Mouse (Mus musculus) liver, postnatal 0 days (tissue): ENCODE data around the gene Cd209a. TPM values are rescaled to one million over a fixed set of nuclear protein-coding genes. Genes with fewer than 3 reads are reported as not detected.
A peak's percentile ranks its signal among the peaks of the same experiment; 100 is the strongest.

Experiments used
- ATAC-seq: fragments of 200-750 bp; cut with Nextera tagmentation; 2 replicates; pipeline ENCODE4 v1.8.0; 2017; ENCODE audit warnings: mild to moderate bottlenecking, moderate library complexity
- DNase-seq: peaks from one replicate; pipeline ENCODE4 v3.0.0-alpha.2; 2016
- H3K27ac ChIP-seq: fragments of 300-500 bp; sonication (generic); 2 replicates; pipeline ENCODE4 v1.5.1; 2014; ENCODE audit warnings: antibody characterized with exemption, moderate library complexity, mild to moderate bottlenecking, low read depth
- H3K27me3 ChIP-seq: fragments of 300-500 bp; sonication (generic); 2 replicates; pipeline ENCODE4 v1.6.1; 2014; ENCODE audit warnings: low read length, control low read depth, mixed read lengths; ENCODE audit not compliant: insufficient read depth
- H3K36me3 ChIP-seq: fragments of 300-500 bp; sonication (generic); replicated peaks from 2 replicates; pipeline ENCODE4 v1.6.1; 2014; ENCODE audit warnings: mild to moderate bottlenecking, control low read depth, low read length, moderate library complexity, mixed read lengths; ENCODE audit not compliant: insufficient read depth
- H3K4me1 ChIP-seq: fragments of 300-500 bp; sonication (generic); 2 replicates; pipeline ENCODE4 v1.6.1; 2014; ENCODE audit warnings: antibody characterized with exemption, mild to moderate bottlenecking, control low read depth; ENCODE audit not compliant: insufficient read depth
- H3K4me2 ChIP-seq: fragments of 300-500 bp; sonication (generic); 2 replicates; pipeline ENCODE4 v1.6.1; 2014; ENCODE audit warnings: low read depth, mild to moderate bottlenecking, low read length, moderate library complexity, mixed read lengths
- H3K4me3 ChIP-seq: fragments of 300-500 bp; sonication (generic); 2 replicates; pipeline ENCODE4 v1.5.1; 2014; ENCODE audit warnings: low read depth, low read length
- H3K9ac ChIP-seq: fragments of 300-500 bp; sonication (generic); replicated peaks from 2 replicates; pipeline ENCODE4 v1.6.1; 2014; ENCODE audit warnings: mild to moderate bottlenecking, moderate library complexity
- H3K9me3 ChIP-seq: fragments of 300-500 bp; sonication (generic); 2 replicates; pipeline ENCODE4 v1.6.1; 2016; ENCODE audit warnings: mild to moderate bottlenecking, control low read depth, low read length, mixed read lengths
- CTCF ChIP-seq: sonication (generic); IDR thresholded peaks from 2 replicates; pipeline ENCODE4 v1.5.1; 2016; ENCODE audit warnings: antibody characterized with exemption, low read depth
- EP300 ChIP-seq: IDR thresholded peaks from 2 replicates; pipeline ENCODE4 v1.6.1; 2016; ENCODE audit warnings: antibody characterized with exemption, low read depth, mild to moderate bottlenecking
- WGBS: fragments of 180-500 bp; shearing (Covaris S2); extraction: QIAGEN DNeasy Blood & Tissue Kit; methylation state at CpG from one replicate; pipeline ENCODE4 v1.1.7; 2014; ENCODE audit not compliant: insufficient replicate concordance; 5-methylcytosine and 5-hydroxymethylcytosine counted together
- microRNA-seq: library from miRNA; unstranded; fragments of <30 nt; microRNA quantifications from one replicate; pipeline ENCODE4, GENCODE M21; 2016
- polyA plus RNA-seq: library from polyadenylated mRNA; unstranded; fragments of >200 nt; fragmentation: Nextera tagmentation; extraction: Ambion mirVana; gene quantifications from 2 replicates; pipeline ENCODE4 v1.2.1, GENCODE M21; 2015

Gene Cd209a
- polyA plus RNA-seq, 1 experiment from 2014 or later = 0.19 TPM

GRCm38 (mm10) chr8:3705711-3706110, 43.1 kb downstream of the Cd209a start:
- no peak for ATAC-seq
- 0 out of 2 replicates have a peak, but pooled peaks cover 4% of the 10 kb centered on the region for H3K4me1 ChIP-seq

DNA sequence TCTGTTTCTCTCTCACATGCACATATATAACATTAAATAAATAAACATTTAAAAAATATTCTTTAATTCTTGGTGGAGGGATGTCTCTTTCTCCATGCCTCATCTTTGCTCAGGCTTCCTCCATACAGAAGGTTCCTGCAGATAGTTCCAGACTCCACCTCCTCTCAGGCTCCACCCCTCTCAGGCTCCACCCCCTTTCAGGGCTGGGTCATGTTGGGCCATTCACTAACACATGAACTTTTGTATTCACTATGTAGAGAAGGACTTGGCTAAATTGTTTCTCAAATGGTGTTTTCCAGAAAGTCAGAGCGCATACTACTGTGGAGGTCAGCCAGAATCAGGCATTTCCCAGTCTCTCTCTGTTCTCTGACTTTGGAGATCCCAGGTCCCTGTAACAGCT, 47.3 kb downstream of the Cd209a start:
- H3K4me2 ChIP-seq = no peak overlapping the region
- ATAC-seq (no peak), DNase-seq (no peak)
- H3K27ac ChIP-seq = no peak overlapping the region
- H3K27me3 ChIP-seq = no peaks in the 10 kb centered on the region
- no peaks in the 10 kb centered on the region for H3K9me3 ChIP-seq
- TF ChIP-seq EP300 = no peak
- no peak for TF ChIP-seq CTCF
- no peak overlapping the region for H3K4me3 ChIP-seq
- 93% methylated on average over 1 of the region's 1 CpGs for WGBS
- no peaks in the 10 kb centered on the region for H3K36me3 ChIP-seq
- H3K9ac ChIP-seq = no peak overlapping the region
- H3K4me1 ChIP-seq = no peaks in the 10 kb centered on the region

More at GRCm38 (mm10) chr8:3705711-3706110, 43.1 kb downstream of the Cd209a start:
- 35% methylated on average over 4 of the region's 4 CpGs for WGBS
- no peak overlapping the region for H3K9ac ChIP-seq
- H3K36me3 ChIP-seq = no peaks in the 10 kb centered on the region
- H3K9me3 ChIP-seq = no peaks in the 10 kb centered on the region
- no peak for DNase-seq
- TF ChIP-seq CTCF (peak; percentile 67), EP300 (no peak)
- no peak overlapping the region for H3K4me3 ChIP-seq
- no peak overlapping the region for H3K27ac ChIP-seq
- no peaks in the 10 kb centered on the region for H3K27me3 ChIP-seq
- H3K4me2 ChIP-seq = no peak overlapping the region

GRCm38 (mm10) chr8:3694121-3694520, 54.7 kb downstream of the Cd209a start, which contains the start of gene Fcer2a:
TSS of gene Fcer2a (minus strand) at chr8:3694175.
- no peak for TF ChIP-seq EP300
- TF ChIP-seq CTCF = no peak
- H3K36me3 ChIP-seq = no peaks in the 10 kb centered on the region
- no peaks in the 10 kb centered on the region for H3K4me1 ChIP-seq
- no peak within 1 kb of the TSS for H3K4me3 ChIP-seq
- WGBS = 74% methylated on average over 3 of the region's 3 CpGs
- H3K9ac ChIP-seq = no peak within 1 kb of the TSS
- DNase-seq (no peak), ATAC-seq (no peak)
- no peaks in the 10 kb centered on the region for H3K27me3 ChIP-seq
- H3K27ac ChIP-seq = no peak within 1 kb of the TSS
- no peak within 1 kb of the TSS for H3K4me2 ChIP-seq
- H3K9me3 ChIP-seq = no peaks in the 10 kb centered on the region

Small RNA genes lying within 50 kb of the gene (microRNA-seq; reads per million reads assigned to microRNA genes)
- not detected for gene Gm24934

Other genes with a start within 250 kb of the Cd209a start
- gene Mcoln1, start 248.5 kb downstream of the Cd209a start, polyA plus RNA-seq = 19.9 and 20.6 TPM in 2 replicates
- 6.4 TPM in 2 replicates for gene Pnpla6, start 233.6 kb downstream of the Cd209a start, polyA plus RNA-seq
- gene C330021F23Rik, start 181.0 kb downstream of the Cd209a start, polyA plus RNA-seq = 0.89 and 1.0 TPM in 2 replicates
- gene Camsap3, start 161.7 kb downstream of the Cd209a start, polyA plus RNA-seq = 2.4 and 2.6 TPM in 2 replicates
- 13.2 and 15.9 TPM in 2 replicates for gene Xab2, start 127.7 kb downstream of the Cd209a start, polyA plus RNA-seq
- gene Pet100, start 127.4 kb downstream of the Cd209a start, polyA plus RNA-seq = 88.9 and 91.2 TPM in 2 replicates
- gene Pcp2, start 123.4 kb downstream of the Cd209a start, polyA plus RNA-seq = 0.07 TPM in 1 of 2 replicates, not detected in the other
- 40.5 and 46.9 TPM in 2 replicates for gene Stxbp2, start 118.0 kb downstream of the Cd209a start, polyA plus RNA-seq
- gene Retn, start 93.2 kb downstream of the Cd209a start, polyA plus RNA-seq = not detected in 2 replicates
- gene Mcemp1, start 83.2 kb downstream of the Cd209a start, polyA plus RNA-seq = 11.9 and 12.8 TPM in 2 replicates
- gene Fcor, start 76.6 kb downstream of the Cd209a start, polyA plus RNA-seq = 2.7 and 3.4 TPM in 2 replicates
- 16.6 and 16.9 TPM in 2 replicates for gene Trappc5, start 72.7 kb downstream of the Cd209a start, polyA plus RNA-seq
- 0.05 and 0.06 TPM in 2 replicates for gene Fcer2a, start 54.8 kb downstream of the Cd209a start, polyA plus RNA-seq
- 29.3 and 30.2 TPM in 2 replicates for gene Clec4g, start 28.3 kb downstream of the Cd209a start, polyA plus RNA-seq
- 0.09 TPM in 1 of 2 replicates, not detected in the other for gene Cd209e, start 105.3 kb upstream of the Cd209a start, polyA plus RNA-seq
- not detected in 2 replicates for gene Cd209d, start 129.6 kb upstream of the Cd209a start, polyA plus RNA-seq
- gene Cd209b, start 177.9 kb upstream of the Cd209a start, polyA plus RNA-seq = not detected in 2 replicates
- 0.08 TPM in 1 of 2 replicates, not detected in the other for gene Cd209c, start 205.8 kb upstream of the Cd209a start, polyA plus RNA-seq